In genomic region chr5:106860415-106860814, GRCm38 (mm10) we compare ENCODE assay signal across 8 mouse cellular contexts.
DNase-seq lines count a peak whose midpoint lies in the region; ATAC-seq lines count a peak whose summit lies in the region.

No protein-coding gene starts in this region.

- ATAC-seq in forebrain, embryonic 12.5 days (ENCODE audit: low FRiP score): no peak
- peak; percentile 37; the same call in 1 of the 2 replicates for ATAC-seq in hindbrain, embryonic 14.5 days (ENCODE audit: low FRiP score)
- ATAC-seq in megakaryocyte, adult 5-6 weeks (ENCODE audit: poor library complexity, severe bottlenecking): peak; percentile 71

- no peak overlapping the region for H3K9ac ChIP-seq in forebrain, embryonic 12.5 days
- no peak overlapping the region for H3K9ac ChIP-seq in hindbrain, embryonic 14.5 days

- no peak overlapping the region for H3K4me2 ChIP-seq in forebrain, embryonic 12.5 days
- no peak overlapping the region for H3K4me2 ChIP-seq in hindbrain, embryonic 14.5 days (replicated peaks)

- H3K4me1 ChIP-seq in forebrain, embryonic 10.5 days: no peaks in the 10 kb centered on the region
- H3K4me1 ChIP-seq in forebrain, embryonic 12.5 days: no peaks in the 10 kb centered on the region
- no peaks in the 10 kb centered on the region for H3K4me1 ChIP-seq in hindbrain, embryonic 14.5 days (replicated peaks; ENCODE audit: control insufficient read depth, insufficient read depth, low read length)

- no peak overlapping the region for H3K4me3 ChIP-seq in forebrain, embryonic 10.5 days
- no peak overlapping the region for H3K4me3 ChIP-seq in forebrain, embryonic 12.5 days (replicated peaks)
- no peak overlapping the region for H3K4me3 ChIP-seq in hindbrain, embryonic 14.5 days (replicated peaks; ENCODE audit: low read length)

- DNase-seq in forebrain, embryonic 10.5 days (ENCODE audit: extremely low spot score, low spot score): peak; percentile 55
- DNase-seq in adrenal gland, adult 18-20 months (ENCODE audit: low spot score in 2 of 2): peak; percentile 50 to 71
- peak; percentile 55 for DNase-seq in embryo, embryonic 11.5 days (ENCODE audit: low read depth, low spot score)
- peak; percentile 92 for DNase-seq in hindbrain, embryonic 14.5 days (ENCODE audit: low spot score)
- DNase-seq in left cerebral cortex, adult 11 months (ENCODE audit: low spot score): peak; percentile 21
- peak; percentile 32 for DNase-seq in right cerebral cortex, postnatal 25 days

- no peaks in the 10 kb centered on the region for H3K36me3 ChIP-seq in forebrain, embryonic 10.5 days (replicated peaks)
- H3K36me3 ChIP-seq in forebrain, embryonic 12.5 days (replicated peaks): no peaks in the 10 kb centered on the region
- 0 out of 2 replicates have a peak, but pooled peaks cover under 1% of the 10 kb centered on the region for H3K36me3 ChIP-seq in hindbrain, embryonic 14.5 days (replicated peaks; ENCODE audit: control insufficient read depth, insufficient read depth)

- no peaks in the 10 kb centered on the region for H3K9me3 ChIP-seq in forebrain, embryonic 10.5 days
- no peaks in the 10 kb centered on the region for H3K9me3 ChIP-seq in forebrain, embryonic 12.5 days
- no peaks in the 10 kb centered on the region for H3K9me3 ChIP-seq in hindbrain, embryonic 14.5 days (ENCODE audit: control insufficient read depth, low read length)

- H3K27me3 ChIP-seq in forebrain, embryonic 10.5 days (ENCODE audit: poor library complexity, severe bottlenecking): no peaks in the 10 kb centered on the region
- no peaks in the 10 kb centered on the region for H3K27me3 ChIP-seq in forebrain, embryonic 12.5 days
- no peaks in the 10 kb centered on the region for H3K27me3 ChIP-seq in hindbrain, embryonic 14.5 days (ENCODE audit: control insufficient read depth, insufficient read depth, low read length)

- H3K27ac ChIP-seq in forebrain, embryonic 10.5 days: no peak overlapping the region
- H3K27ac ChIP-seq in forebrain, embryonic 12.5 days: no peak overlapping the region
- H3K27ac ChIP-seq in hindbrain, embryonic 14.5 days: no peak overlapping the region

- 47% methylated on average over 3 of the region's 3 CpGs for WGBS in forebrain, embryonic 10.5 days
- WGBS in forebrain, embryonic 12.5 days: 39% methylated on average over 3 of the region's 3 CpGs
- WGBS in hindbrain, embryonic 14.5 days: 42% methylated on average over 3 of the region's 3 CpGs

Comparison
In these comparisons a context has a peak if more than half of its experiments do, and no peak if none do; other contexts are left out.
1. DNase-seq: peak in every context shown above with its lines; median percentile 92 in hindbrain, embryonic 14.5 days; 60 in adrenal gland, adult 18-20 months; 55 in forebrain, embryonic 10.5 days; 55 in embryo, embryonic 11.5 days; 32 in right cerebral cortex, postnatal 25 days; 21 in left cerebral cortex, adult 11 months.